Mouse (Mus musculus): ENCODE results near the gene Iqgap1.
A peak's percentile ranks its signal among the peaks of the same experiment; 100 is the strongest.

Iqgap1 gene

DNA sequence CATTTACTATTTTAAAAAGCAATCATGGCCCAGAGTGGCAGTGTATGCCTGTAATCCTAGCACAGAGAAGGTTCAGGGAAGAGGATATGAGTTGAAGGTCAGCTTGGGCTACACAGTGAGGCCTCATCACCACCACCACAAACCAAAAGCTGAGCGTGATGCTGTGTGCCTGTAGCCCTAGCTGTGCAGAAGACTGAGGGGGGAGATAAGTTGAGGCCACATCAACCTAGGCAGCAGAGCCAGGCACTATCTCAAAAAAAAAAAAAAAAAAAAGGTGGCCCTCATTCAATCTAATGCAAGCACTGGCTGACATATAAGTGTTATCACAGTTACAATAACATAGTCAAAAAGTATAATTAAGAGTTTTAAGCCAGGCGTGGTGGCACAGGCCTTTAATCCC lies 106.7 kb downstream of the Iqgap1 start:
- no peak for DNase-seq (ENCODE audit: low spot score in 2 of 2)

DNA sequence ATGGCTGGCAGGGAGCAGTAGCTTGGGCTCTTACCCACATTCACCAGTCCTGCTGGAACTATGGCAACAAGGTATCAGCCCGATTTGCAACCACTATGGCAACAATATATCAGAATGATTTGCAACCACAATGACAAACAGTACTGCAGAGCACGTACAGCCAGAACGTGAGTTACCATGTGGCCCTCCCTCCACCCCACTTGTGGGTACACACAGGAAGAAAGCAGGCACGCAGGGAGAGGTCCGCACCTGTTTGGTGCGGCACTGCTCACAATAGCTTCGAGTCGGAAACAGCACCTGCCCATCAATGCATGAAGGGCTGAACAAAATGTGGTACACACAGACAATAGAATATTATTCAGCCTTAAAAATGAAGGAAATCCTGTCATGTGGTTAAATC lies 107.3 kb downstream of the Iqgap1 start:
- DNase-seq (ENCODE audit: low spot score in 2 of 2): no peak

DNA sequence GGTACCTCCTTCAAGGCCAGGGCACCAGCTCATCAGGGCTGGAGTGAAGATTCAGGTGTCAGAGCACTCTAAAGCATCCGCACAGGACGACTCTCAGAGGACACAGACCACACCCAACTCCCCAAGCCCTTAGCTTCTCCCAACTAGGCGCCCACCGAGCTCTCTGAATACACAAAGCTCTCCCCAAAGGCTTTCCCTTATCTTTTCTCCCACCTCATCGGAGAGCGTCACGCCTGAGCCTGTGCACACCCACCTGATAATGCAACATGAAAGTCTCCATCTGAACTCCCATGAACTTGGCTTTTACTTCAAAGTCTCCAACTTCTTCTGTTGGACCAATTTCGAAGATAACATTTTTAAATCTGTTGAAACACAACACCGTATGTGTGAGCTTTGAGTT lies 109.0 kb downstream of the Iqgap1 start:
- DNase-seq (ENCODE audit: low spot score in 2 of 2): no peak

DNA sequence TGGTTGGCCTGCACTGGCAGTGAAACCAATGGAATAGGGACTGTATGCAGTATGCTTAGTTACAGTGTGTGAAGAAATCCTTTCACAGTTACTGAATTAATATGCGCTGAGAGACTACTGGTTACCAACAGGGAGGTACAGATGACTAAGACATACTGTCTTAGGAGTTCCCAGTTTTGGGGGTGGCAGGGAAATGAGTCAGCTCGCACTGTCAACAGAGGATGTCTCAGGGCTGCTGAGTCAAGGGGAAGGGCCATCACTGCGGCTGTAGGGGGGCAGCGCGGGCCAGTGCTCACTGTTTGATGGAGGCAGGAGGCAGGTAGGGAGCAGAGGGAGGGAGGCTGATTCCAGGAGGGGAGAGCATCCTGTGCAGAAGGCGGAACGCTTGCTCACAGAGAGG lies 110.5 kb downstream of the Iqgap1 start:
- peak; percentile 5 to 15 for DNase-seq (ENCODE audit: low spot score in 2 of 2)

DNA sequence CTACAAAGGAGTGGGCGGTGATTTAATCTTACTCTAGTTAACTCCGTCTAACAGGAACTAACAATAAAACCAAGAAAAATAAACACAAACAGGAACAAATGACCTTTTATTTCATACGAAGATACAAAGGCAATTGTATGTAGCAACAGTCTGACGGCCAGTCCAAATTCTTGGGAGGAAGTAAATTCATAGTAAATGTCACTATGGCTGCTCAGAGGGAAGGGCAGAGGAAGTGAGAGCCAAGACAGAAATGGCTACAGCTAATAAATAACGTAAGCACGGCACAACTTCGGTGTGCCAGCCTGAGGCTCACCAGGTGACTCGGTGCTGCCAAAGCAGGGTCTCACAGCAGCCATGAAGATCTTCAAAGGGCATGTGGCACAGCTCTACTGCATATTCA lies 114.3 kb downstream of the Iqgap1 start:
- no peak for DNase-seq (ENCODE audit: low spot score in 2 of 2)

DNA sequence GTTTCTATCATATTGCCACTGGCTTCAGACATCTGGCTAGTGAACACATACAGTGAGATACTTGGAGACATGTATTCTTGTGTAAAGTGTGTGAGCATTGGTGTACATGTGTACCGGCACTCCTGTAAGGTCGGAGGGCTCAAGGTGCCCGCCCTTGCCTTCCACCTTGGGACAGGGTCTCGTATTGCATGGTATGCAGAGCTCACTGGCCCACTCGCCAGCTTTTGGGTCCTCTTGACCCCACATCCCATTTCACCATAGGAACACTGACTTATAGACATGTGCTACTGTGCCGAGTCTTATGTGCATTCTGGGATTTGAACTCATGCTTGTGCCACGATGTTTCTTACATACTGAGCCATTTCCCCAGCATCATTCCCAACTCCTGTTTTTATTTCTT lies 115.4 kb downstream of the Iqgap1 start:
- DNase-seq (ENCODE audit: low spot score in 2 of 2): no peak

DNA sequence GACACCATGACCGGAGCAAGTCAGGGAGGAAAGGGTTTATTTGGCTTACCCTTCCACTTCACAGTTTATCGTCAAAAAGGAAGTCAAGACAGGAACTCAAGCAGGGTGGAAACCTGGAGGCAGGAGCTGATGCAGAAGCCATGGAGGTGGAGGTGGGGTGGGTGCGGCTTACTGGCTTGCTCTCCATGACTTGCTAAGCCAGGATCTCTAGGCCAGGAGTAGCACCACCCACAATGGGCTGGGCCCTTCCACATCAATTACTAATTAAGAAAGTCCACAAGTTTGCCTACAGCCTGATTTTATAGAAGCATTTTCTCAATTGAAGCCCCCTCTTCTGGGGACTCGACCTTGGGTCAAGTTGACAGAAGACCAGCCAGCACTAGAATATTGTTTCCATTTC lies 121.7 kb downstream of the Iqgap1 start:
- DNase-seq (ENCODE audit: low spot score in 2 of 2): no peak

DNA sequence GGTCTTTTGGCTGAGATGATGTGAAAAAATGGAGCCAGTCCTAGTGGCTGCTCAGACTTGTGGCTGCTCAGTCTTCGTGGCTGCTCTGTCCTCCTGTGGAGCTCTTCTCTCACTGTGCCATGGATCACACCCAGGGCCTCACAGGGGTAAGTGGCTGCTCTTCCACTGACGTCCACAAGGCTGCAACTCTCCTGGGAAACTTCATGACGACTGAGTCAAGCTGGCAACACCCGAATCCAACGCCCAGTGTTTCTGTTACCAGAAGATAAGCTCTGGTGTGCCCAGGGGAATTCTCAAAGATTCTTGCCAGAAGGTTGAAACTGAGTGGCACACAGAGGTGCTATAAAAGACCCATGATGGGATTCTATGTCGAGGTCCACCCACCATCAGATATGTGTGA lies 123.3 kb downstream of the Iqgap1 start:
- DNase-seq (ENCODE audit: low spot score in 2 of 2): no peak

DNA sequence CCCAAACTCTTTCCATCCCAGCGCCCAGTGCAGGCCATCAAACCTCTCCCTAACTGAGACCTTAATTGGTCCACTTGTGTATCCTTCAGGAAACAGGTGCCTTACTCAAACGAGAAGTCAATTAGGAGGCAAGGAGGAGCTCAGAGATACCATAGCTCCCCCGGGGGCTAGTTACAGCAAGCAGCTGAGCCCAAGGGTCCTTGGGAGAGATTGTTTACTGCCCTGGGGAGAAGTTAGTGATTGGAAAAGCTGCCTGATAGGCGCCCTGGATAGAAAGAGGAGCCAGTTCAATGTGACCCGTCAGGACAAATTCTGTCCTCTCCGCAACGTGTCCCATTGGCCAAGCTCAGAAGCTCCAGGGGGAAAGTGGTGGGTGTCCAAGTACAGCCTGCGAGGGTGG lies 126.1 kb downstream of the Iqgap1 start:
- DNase-seq (ENCODE audit: low spot score in 2 of 2): no peak

DNA sequence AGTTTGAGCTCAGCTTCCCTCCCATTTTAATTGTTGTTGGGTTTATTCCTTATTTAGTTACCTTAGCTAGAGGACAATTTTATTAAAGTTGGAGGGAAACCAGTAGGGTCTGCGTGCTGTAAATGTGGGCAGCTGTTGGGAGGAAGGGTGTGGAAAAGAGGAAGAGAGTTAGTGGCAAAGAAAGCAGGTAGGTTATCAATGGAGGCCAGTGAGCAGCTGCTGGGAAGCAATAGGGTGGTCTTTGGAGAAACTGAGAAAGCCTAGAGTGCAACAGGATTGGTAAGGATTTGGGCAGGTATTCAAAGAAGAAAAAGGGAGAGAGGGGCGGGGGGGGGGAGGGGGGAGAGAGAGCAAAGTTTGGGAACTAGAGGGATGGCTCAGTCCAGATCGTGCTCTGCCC lies 126.8 kb downstream of the Iqgap1 start:
- DNase-seq (ENCODE audit: low spot score in 2 of 2): no peak

DNA sequence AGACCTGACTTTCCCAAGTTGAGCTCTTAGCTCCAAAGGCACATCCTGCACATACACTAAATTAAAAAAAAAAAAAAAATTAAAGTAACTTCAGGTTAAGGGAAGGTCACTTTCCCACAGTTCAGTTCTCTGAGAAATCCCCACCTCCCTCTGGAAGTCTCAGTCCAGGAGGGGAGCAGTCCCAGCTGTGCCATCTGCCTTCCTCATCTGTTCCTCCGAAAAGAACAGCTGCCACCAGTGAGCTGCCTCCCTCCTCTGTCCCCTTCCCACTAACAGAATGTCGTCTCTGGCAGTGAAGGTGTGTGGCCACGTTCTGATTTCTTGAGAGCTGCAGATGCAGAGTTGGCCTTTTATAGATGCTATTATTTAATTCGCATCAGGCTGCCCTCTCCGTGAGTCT lies 127.9 kb downstream of the Iqgap1 start:
- no peak for DNase-seq (ENCODE audit: low spot score in 2 of 2)

DNA sequence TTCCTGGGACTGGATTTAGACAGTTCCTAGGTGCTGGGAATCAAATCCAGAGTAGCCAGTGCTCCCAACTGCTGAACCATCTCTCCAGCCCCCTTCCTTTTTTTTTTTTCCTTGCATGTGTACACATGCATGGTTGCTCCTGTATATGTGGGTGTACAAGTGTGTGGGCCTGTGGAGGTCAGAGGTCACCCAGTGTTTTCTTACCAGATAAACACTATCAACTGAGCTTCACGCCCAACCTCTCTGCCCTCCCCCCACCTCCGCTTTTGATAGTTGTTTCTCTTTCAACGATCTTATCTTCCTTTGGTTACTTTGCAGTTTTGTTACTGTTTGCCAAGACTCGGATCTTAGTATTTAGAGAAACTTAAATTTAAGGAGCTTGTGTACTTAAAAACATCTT lies 128.9 kb downstream of the Iqgap1 start:
- DNase-seq (ENCODE audit: low spot score in 2 of 2): no peak

DNA sequence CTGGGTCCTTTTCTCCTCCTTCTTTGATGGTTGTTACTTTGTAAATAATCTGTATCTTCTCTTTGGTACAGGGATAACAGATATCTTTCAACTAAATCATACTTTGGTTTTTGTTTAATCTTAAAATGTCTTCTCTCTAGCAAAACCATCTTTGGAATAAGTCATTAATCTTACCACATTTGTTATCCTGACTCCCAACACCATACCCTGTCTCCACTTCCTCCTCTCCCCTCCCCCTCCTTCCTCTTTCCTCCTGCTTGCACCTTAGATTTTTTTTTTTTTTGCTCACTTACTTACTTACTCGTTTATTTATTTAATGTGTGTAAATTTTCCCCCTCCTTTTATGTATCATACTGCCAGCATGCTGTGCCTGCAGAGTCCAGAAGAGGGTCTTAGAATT lies 129.4 kb downstream of the Iqgap1 start:
- DNase-seq (ENCODE audit: low spot score in 2 of 2): no peak

DNA sequence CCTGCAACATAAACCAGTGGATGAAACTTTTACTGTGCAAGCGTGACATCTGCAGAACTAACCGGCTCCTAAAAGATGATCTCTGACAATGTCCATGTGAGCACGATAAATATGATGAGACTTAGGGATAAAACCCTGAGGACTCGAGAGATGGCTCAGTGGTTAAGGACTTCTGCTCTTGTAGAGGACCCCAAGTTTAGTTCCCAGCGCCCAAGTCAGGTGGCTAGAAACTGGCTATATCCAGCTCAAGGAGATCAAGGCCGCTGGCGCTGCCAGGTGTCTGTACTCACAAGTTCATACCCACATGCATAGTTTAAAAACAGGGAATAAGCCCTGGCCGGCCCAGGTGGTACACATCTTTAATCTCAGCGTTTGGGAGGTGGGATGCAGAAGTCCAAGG lies 133.3 kb downstream of the Iqgap1 start:
- no peak for DNase-seq (ENCODE audit: low spot score in 2 of 2)

DNA sequence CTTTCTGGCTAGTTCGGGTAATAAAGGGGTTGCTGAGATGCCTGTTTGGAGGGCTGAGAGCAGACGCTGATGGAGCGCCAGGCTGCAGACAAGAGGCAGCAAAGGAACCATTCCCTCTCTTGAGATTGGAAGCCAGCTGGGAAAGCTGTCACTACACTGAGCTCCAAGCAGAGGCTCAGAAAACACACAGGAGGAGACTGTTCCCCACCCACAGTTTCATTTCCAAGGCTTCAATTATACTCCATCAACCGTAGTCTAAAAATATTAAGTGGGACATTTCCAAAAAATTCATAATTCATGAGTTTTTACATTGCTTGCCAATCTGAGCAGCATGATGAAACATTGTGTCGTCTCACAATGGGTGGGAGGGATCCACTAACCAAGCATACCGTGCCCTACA lies 134.6 kb downstream of the Iqgap1 start:
- DNase-seq (ENCODE audit: low spot score in 2 of 2): no peak

DNA sequence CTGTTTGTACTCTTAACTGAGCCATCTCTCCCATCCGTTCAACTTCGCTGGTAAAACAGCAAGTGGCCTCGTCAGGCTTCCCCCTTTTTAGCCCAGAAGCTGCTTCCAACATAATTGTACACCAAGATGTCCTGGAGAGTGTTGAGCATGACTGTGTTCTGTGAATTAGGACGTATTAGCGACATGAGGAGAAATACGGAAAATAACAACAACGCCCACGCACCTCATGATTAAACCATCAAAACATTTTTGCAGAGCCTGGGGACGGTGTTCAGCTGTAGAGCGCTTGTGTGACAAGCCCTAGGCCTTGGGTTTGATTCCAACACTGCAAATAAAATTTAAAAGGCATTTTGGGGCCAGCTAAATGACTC lies 136.6 kb downstream of the Iqgap1 start:
- peak in 1 of 2 experiments; percentile 20 for DNase-seq (ENCODE audit: low spot score in 2 of 2)

DNA sequence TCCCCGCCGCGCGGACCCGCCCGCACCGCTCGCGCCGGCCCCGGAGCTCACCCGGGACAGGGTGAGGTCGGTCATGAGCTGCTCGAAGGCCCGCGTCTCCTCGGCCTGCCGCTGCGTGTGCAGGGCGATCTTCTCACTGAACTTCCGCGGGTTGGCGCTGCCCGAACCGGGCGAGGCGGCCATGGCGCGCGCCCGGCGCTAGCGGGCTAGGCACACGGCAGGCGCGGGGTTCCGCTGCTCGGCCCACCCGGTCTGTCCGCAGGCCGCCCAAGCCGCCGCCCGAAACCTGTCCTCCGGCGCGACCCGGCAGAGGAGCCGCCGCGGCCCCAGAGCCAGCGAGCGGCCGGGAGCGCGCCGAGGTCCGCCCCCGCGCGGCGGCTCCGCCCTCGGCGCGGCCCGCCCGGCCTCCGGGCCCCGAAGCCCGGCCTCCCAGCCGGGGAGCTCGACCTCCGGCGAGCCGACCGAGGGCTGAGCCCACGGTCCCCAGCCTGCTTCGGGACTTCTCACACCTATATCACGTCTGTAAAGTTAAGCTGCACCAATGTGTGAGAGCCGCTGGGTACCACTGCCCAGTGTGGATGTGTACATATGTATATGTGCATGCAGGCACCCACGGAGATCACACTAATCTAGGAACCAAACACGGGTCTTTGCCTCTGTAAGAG lies 137.1 kb downstream of the Iqgap1 start, which contains the start of gene Crtc3:
Gene Crtc3 (minus strand): TSS at position 322 of the 665 bp plus-strand sequence.
- DNase-seq (ENCODE audit: low spot score in 2 of 2): peak; percentile 57 to 76

DNA sequence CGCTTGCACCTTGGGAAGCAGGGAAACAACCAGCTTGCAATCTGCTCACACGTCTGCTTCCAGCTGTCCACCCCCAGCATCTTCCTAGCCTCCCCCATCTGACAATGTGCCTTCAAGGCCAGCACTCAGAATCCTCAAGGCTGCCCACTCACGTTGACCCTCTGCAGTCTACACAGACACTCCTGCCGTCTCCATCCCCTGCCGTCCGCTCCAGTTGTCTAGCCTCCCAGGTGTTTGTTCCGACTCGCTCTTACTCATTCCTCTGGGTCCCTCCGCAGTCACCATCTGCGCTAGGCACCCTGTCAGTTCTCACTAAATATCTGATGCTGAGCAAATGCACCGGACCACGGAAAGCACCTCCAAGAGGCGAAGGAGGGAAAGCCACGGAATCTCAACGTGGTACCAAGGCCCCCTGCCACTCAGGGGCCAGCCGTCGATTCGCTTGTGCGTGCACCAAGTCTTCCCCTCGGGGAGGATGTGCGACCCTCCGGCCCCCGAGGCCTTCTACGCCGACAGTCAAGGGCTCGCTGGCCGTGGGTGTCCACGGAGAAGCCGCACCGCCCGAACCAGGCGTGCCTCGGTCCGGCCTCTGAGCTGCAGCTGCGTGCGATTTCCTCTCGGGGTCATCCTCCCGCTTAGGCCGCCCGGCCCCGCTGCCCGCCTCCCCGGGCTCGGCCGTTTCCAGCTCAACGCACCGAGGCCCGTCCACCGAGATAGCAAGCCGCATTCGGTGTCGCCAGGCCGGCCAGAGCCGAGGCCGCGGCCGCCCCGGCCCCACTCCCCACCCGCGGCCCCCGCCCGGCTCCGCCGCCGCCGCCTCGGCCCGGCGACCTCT lies 137.8 kb downstream of the Iqgap1 start:
- peak; percentile 52 to 54 for DNase-seq (ENCODE audit: low spot score in 2 of 2)

DNA sequence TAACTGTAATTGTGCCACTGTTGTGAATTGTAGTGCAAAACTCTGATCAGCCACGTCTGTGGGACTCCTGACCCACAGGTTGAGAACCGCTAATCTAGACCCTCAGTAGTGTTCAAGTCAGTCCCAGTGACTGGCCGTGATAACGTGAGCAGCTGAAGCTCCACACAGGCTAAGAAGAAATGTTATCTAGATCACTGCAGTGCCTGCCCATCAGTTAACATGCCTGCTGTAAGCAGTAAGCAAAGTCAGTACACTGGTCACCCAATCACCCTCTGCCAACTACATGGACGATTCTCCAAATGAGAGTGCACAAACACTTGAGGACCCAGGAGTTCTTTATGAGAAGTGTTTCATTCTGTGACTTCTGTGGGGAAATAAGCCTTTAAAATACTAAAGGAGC lies 140.1 kb downstream of the Iqgap1 start:
- DNase-seq (ENCODE audit: low spot score in 2 of 2): no peak

DNA sequence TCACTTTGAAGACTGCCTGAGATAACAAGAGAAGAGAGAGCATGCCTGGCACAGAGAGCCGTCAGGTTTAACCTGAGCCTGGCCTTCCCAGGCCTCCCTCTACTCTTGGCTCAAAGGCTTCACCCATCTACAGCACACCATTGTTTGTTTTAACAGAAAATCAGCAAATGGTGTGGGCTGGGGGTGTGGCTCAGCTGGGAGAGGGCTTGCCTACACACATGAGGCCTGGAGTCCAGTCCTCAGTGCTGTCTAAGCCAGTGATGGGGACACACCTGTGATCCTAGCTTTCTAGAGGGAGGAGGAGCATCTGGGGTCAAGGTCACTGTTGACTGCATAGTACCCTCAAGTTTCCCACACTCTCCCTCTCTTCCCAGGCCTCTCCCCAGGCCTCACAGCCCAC lies 143.1 kb downstream of the Iqgap1 start:
- DNase-seq (ENCODE audit: low spot score in 2 of 2): no peak

DNA sequence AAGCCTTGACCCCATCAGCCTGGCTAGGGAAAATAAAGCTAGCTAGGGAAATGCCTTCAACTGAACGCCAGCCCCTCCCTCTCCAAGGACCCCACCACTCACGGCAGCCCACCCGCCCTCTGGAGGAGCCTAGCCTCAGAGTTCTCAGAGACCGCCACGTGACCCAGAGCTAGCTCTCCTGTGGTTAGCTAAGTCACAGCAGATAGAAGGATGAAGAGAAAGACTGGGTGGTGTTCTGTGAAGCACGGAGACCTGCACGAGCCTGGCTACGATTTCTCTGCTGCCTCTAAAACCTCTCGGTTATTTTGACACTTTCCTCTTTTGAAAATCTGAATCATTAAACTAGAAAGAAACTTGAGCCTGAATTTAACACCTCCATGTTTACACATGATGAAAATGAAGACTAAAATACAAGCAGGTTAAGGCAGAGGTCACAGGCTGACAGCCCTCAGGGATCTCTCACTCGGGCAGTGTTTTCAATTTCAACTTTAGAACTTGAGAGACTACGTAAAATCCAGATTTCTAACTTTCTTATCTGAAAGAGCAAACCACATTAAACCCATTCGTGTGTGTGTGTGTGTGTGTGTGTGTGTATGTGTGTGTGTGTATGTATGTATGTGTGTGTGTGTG lies 145.4 kb downstream of the Iqgap1 start:
- DNase-seq (ENCODE audit: low spot score in 2 of 2): no peak

DNA sequence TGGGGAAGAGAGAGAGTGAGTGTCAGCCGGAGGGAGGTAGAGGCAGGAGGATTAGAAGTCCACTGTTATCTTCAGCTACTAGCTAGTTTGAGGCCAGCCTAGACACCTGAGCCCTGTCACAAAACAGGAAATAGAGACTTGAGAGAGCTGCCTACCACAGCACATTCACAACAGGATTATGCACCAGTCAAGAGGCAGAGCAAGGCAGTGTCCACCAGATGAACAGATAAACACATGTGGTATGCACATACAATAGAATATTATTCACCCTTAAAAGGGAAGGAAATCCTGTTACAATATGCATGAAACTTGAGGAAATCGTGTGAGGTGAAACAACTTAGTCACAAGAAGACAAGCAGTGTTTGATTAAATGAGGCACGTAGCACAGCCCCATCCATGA lies 153.5 kb downstream of the Iqgap1 start:
- no peak for DNase-seq (ENCODE audit: low spot score in 2 of 2)

DNA sequence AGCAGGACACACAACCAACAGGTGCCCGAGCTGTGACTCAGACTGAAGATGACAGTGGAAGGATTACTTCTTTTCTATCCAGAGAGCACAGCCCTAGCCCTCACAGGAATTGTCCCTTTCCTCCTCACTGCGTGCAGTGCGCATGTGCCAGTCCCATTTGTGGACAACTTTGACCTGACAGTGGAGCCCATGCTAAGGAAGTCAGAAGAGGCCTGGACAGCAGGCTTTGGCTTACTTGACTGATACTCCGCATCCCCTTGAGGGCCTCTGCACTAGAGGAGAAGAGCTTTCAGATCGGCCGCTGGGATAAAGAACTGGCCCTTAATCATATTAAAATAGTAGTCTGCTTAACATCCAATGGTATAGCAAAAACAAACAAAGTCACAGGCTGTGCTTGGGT lies 154.9 kb downstream of the Iqgap1 start:
- no peak for DNase-seq (ENCODE audit: low spot score in 2 of 2)
